Mouse (Mus musculus): ENCODE measurements around the gene Emcn.

Gene Emcn

GRCm38 (mm10) chr3:137395588-137395987 is 54.7 kb downstream of the Emcn start:
- no peak for DNase-seq (ENCODE audit: low read depth in 2 of 2, low spot score in 2 of 2)

GRCm38 (mm10) chr3:137415451-137416086 is 74.7 kb downstream of the Emcn start:
- no peak for DNase-seq (ENCODE audit: low read depth in 2 of 2, low spot score in 2 of 2)

GRCm38 (mm10) chr3:137418636-137419035 is 77.8 kb downstream of the Emcn start:
- no peak for DNase-seq (ENCODE audit: low read depth in 2 of 2, low spot score in 2 of 2)

- DNase-seq (ENCODE audit: low read depth in 2 of 2, low spot score in 2 of 2) = no peak
These were observed 88.6 kb downstream of the Emcn start for GRCm38 (mm10) chr3:137429516-137429915.

- no peak for DNase-seq (ENCODE audit: low read depth in 2 of 2, low spot score in 2 of 2)
These were observed 124.2 kb downstream of the Emcn start for GRCm38 (mm10) chr3:137464902-137465629.

GRCm38 (mm10) chr3:137465953-137466352 is 125.1 kb downstream of the Emcn start:
- DNase-seq (ENCODE audit: low read depth in 2 of 2, low spot score in 2 of 2) = no peak

- DNase-seq (ENCODE audit: low read depth in 2 of 2, low spot score in 2 of 2) = no peak
These were observed 125.9 kb downstream of the Emcn start for GRCm38 (mm10) chr3:137466766-137467165.

GRCm38 (mm10) chr3:137467386-137467785 is 126.5 kb downstream of the Emcn start:
- no peak for DNase-seq (ENCODE audit: low read depth in 2 of 2, low spot score in 2 of 2)

- DNase-seq (ENCODE audit: low read depth in 2 of 2, low spot score in 2 of 2) = no peak
These were observed 131.3 kb downstream of the Emcn start for GRCm38 (mm10) chr3:137472145-137472544.

- no peak for DNase-seq (ENCODE audit: low read depth in 2 of 2, low spot score in 2 of 2)
These were observed 139.0 kb downstream of the Emcn start for GRCm38 (mm10) chr3:137479761-137480339.

GRCm38 (mm10) chr3:137481157-137481556 is 140.3 kb downstream of the Emcn start:
- no peak for DNase-seq (ENCODE audit: low read depth in 2 of 2, low spot score in 2 of 2)
